Mouse (Mus musculus): ENCODE results near the gene Prkar1b. TPM values are rescaled to one million over a fixed set of nuclear protein-coding genes. Genes with fewer than 3 reads are reported as not detected.

Gene Prkar1b
- polyA plus RNA-seq, 1 experiment = 6.6 TPM

- WGBS = 49% methylated on average over 15 of the region's 15 CpGs
- no peaks in the 10 kb centered on the region; the same call in 1 of the 2 replicates for H3K4me1 ChIP-seq (ENCODE audit: control insufficient read depth, insufficient read depth, low read length)
These were observed 132.3 kb downstream of the Prkar1b start for GRCm38 (mm10) chr5:139017371-139018124.

GRCm38 (mm10) chr5:139015097-139015496 is 134.7 kb downstream of the Prkar1b start:
- Histone ChIP-seq H3K4me1 (ENCODE audit: control insufficient read depth, insufficient read depth, low read length) (no peaks in the 10 kb centered on the region; the same call in 1 of the 2 replicates), H3K4me3 (replicated peaks; ENCODE audit: control insufficient read depth, low read depth, low read length) (no peak overlapping the region), H3K27ac (ENCODE audit: control insufficient read depth, insufficient read depth, low read depth, low read length, poor library complexity) (no peak overlapping the region)
- TF ChIP-seq POLR2A (IDR thresholded peaks at IDR 0.05; ENCODE audit: borderline replicate concordance, control insufficient read depth, low read depth, low read length) (no peak), CTCF (IDR thresholded peaks at IDR 0.05; ENCODE audit: control insufficient read depth, insufficient read depth, low read length) (no peak)
- 15% methylated on average over 3 of the region's 3 CpGs for WGBS

More at GRCm38 (mm10) chr5:139017371-139018124, 132.3 kb downstream of the Prkar1b start:
- Histone ChIP-seq H3K27ac (ENCODE audit: control insufficient read depth, insufficient read depth, low read depth, low read length, poor library complexity) (no peak overlapping the region), H3K4me3 (replicated peaks; ENCODE audit: control insufficient read depth, low read depth, low read length) (no peak overlapping the region)
- TF ChIP-seq CTCF (IDR thresholded peaks at IDR 0.05; ENCODE audit: control insufficient read depth, insufficient read depth, low read length) = no peak

- H3K27ac ChIP-seq (ENCODE audit: control insufficient read depth, insufficient read depth, low read depth, low read length, poor library complexity) = no peak overlapping the region
- 69% methylated on average over 2 of the region's 2 CpGs for WGBS
- TF ChIP-seq CTCF (IDR thresholded peaks at IDR 0.05; ENCODE audit: control insufficient read depth, insufficient read depth, low read length) (no peak), POLR2A (IDR thresholded peaks at IDR 0.05; ENCODE audit: borderline replicate concordance, control insufficient read depth, low read depth, low read length) (no peak)
- no peak overlapping the region for H3K4me3 ChIP-seq (replicated peaks; ENCODE audit: control insufficient read depth, low read depth, low read length)
- H3K4me1 ChIP-seq (ENCODE audit: control insufficient read depth, insufficient read depth, low read length) = no peaks in the 10 kb centered on the region
These were observed 139.2 kb downstream of the Prkar1b start for GRCm38 (mm10) chr5:139010649-139011048.

GRCm38 (mm10) chr5:139007141-139007775 is 142.5 kb downstream of the Prkar1b start:
- no peak for TF ChIP-seq POLR2A (IDR thresholded peaks at IDR 0.05; ENCODE audit: borderline replicate concordance, control insufficient read depth, low read depth, low read length)
- TF ChIP-seq CTCF (IDR thresholded peaks at IDR 0.05; ENCODE audit: control insufficient read depth, insufficient read depth, low read length) = no peak
- Histone ChIP-seq H3K4me3 (replicated peaks; ENCODE audit: control insufficient read depth, low read depth, low read length) (no peak overlapping the region), H3K4me1 (ENCODE audit: control insufficient read depth, insufficient read depth, low read length) (no peaks in the 10 kb centered on the region), H3K27ac (ENCODE audit: control insufficient read depth, insufficient read depth, low read depth, low read length, poor library complexity) (no peak overlapping the region)
- 50% methylated on average over 4 of the region's 4 CpGs for WGBS

GRCm38 (mm10) chr5:139004588-139004987 is 145.2 kb downstream of the Prkar1b start:
- no peak overlapping the region for H3K27ac ChIP-seq (ENCODE audit: control insufficient read depth, insufficient read depth, low read depth, low read length, poor library complexity)
- H3K4me3 ChIP-seq (replicated peaks; ENCODE audit: control insufficient read depth, low read depth, low read length) = no peak overlapping the region
- H3K4me1 ChIP-seq (ENCODE audit: control insufficient read depth, insufficient read depth, low read length) = no peaks in the 10 kb centered on the region
- 77% methylated on average over 6 of the region's 6 CpGs for WGBS
- TF ChIP-seq POLR2A (IDR thresholded peaks at IDR 0.05; ENCODE audit: borderline replicate concordance, control insufficient read depth, low read depth, low read length) (no peak), CTCF (IDR thresholded peaks at IDR 0.05; ENCODE audit: control insufficient read depth, insufficient read depth, low read length) (no peak)

GRCm38 (mm10) chr5:138999716-139000115 is 150.1 kb downstream of the Prkar1b start:
- Histone ChIP-seq H3K4me1 (ENCODE audit: control insufficient read depth, insufficient read depth, low read length) (no peaks in the 10 kb centered on the region; the same call in 1 of the 2 replicates), H3K27ac (ENCODE audit: control insufficient read depth, insufficient read depth, low read depth, low read length, poor library complexity) (no peak overlapping the region), H3K4me3 (replicated peaks; ENCODE audit: control insufficient read depth, low read depth, low read length) (no peak overlapping the region)
- 56% methylated on average over 7 of the region's 7 CpGs for WGBS
- TF ChIP-seq POLR2A (IDR thresholded peaks at IDR 0.05; ENCODE audit: borderline replicate concordance, control insufficient read depth, low read depth, low read length) (no peak), CTCF (IDR thresholded peaks at IDR 0.05; ENCODE audit: control insufficient read depth, insufficient read depth, low read length) (no peak)

GRCm38 (mm10) chr5:138997936-138998580 is 151.7 kb downstream of the Prkar1b start:
- under 1% methylated on average over 30 of the region's 30 CpGs for WGBS
- TF ChIP-seq POLR2A (IDR thresholded peaks at IDR 0.05; ENCODE audit: borderline replicate concordance, control insufficient read depth, low read depth, low read length) = no peak
- TF ChIP-seq CTCF (IDR thresholded peaks at IDR 0.05; ENCODE audit: control insufficient read depth, insufficient read depth, low read length) = no peak
- H3K4me1 ChIP-seq (ENCODE audit: control insufficient read depth, insufficient read depth, low read length) = no peaks in the 10 kb centered on the region; the same call in 1 of the 2 replicates
- no peak overlapping the region for H3K4me3 ChIP-seq (replicated peaks; ENCODE audit: control insufficient read depth, low read depth, low read length)
- no peak overlapping the region for H3K27ac ChIP-seq (ENCODE audit: control insufficient read depth, insufficient read depth, low read depth, low read length, poor library complexity)

- Histone ChIP-seq H3K4me3 (replicated peaks; ENCODE audit: control insufficient read depth, low read depth, low read length) (no peak within 1 kb of the TSS), H3K4me1 (ENCODE audit: control insufficient read depth, insufficient read depth, low read length) (no peaks in the 10 kb centered on the region; the same call in 1 of the 2 replicates), H3K27ac (ENCODE audit: control insufficient read depth, insufficient read depth, low read depth, low read length, poor library complexity) (no peak within 1 kb of the TSS)
- TF ChIP-seq POLR2A (IDR thresholded peaks at IDR 0.05; ENCODE audit: borderline replicate concordance, control insufficient read depth, low read depth, low read length) (no peak), CTCF (IDR thresholded peaks at IDR 0.05; ENCODE audit: control insufficient read depth, insufficient read depth, low read length) (no peak)
- WGBS = 5% methylated on average over 48 of the region's 48 CpGs
These were observed 152.5 kb downstream of the Prkar1b start, which contains the start of gene Pdgfa for GRCm38 (mm10) chr5:138997171-138997788. Gene Pdgfa, minus strand, starts transcription at chr5:138997370.

All from bone marrow, adult 2 months (tissue).